Mouse (Mus musculus): ENCODE results near the gene Gm37240. TPM values are rescaled to one million over a fixed set of nuclear protein-coding genes. Genes with fewer than 3 reads are reported as not detected.

Gene Gm37240
- total and polyA plus RNA-seq, 2 experiments from 2014 or later: 0.43 to 1.9 TPM

DNA sequence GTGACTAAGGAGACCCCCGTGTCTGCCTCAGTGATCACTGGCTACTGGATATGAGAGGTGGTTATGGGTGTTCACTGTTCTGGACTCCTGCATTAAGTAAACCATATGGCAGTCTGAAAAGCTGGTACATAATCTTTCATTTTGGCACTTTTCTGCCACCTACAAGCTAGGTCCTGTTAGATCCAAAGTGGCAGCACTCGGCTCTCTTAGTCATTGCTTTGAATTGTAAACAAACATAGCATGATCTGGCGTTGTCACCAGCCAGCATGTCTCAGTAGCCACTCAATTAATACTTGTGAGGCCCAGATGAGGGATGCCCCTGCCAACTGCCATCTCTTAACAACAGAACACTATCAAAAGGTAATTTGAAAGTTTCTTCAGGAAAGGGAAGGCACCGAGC is 904.6 kb downstream of the Gm37240 start:
- no peaks in the 10 kb centered on the region for H3K27me3 ChIP-seq (ENCODE audit: insufficient read depth, low read length)
- no peaks in the 10 kb centered on the region for H3K9me3 ChIP-seq (ENCODE audit: low read length)
- no peak overlapping the region for H3K27ac ChIP-seq (ENCODE audit: low read depth, low read length)
- ATAC-seq (ENCODE audit: low FRiP score) (no peak), DNase-seq (ENCODE audit: low spot score) (no peak)
- H3K4me2 ChIP-seq (ENCODE audit: low read depth, low read length, poor library complexity, severe bottlenecking): no peak overlapping the region
- H3K4me3 ChIP-seq (ENCODE audit: low read depth, low read length): no peak overlapping the region
- H3K36me3 ChIP-seq (ENCODE audit: insufficient read depth, low read length): no peaks in the 10 kb centered on the region; the same call in 1 of the 2 replicates
- H3K9ac ChIP-seq (replicated peaks; ENCODE audit: low read length, poor library complexity, severe bottlenecking): no peak overlapping the region
- 66% methylated on average over 4 of the region's 4 CpGs for WGBS
- no peak for TF ChIP-seq CTCF (IDR thresholded peaks at IDR 0.05)
- no peaks in the 10 kb centered on the region for H3K4me1 ChIP-seq (ENCODE audit: insufficient read depth, low read length)

DNA sequence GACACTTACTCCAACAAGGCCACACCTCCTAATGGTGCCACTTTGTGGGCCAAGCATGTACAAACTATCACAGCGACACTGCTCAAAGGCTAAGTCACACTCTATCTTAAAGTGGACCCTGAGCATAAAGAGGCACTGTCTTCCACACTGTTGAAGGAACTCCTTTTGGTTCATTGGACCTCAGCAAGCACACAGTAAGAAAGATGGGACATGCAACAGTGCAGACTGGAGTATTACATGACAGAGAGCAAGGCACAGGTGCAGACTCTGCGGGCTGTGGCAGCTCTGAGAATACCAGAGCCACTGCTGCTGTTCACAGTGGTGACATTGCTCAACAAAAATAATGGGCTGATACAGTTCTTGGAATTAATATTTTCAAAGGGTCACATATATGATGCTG is 907.2 kb downstream of the Gm37240 start:
- H3K4me1 ChIP-seq (ENCODE audit: insufficient read depth, low read length): no peaks in the 10 kb centered on the region
- H3K27me3 ChIP-seq (ENCODE audit: insufficient read depth, low read length): no peaks in the 10 kb centered on the region
- H3K4me2 ChIP-seq (ENCODE audit: low read depth, low read length, poor library complexity, severe bottlenecking): no peak overlapping the region
- no peak overlapping the region for H3K9ac ChIP-seq (replicated peaks; ENCODE audit: low read length, poor library complexity, severe bottlenecking)
- no peak overlapping the region for H3K4me3 ChIP-seq (ENCODE audit: low read depth, low read length)
- TF ChIP-seq CTCF (IDR thresholded peaks at IDR 0.05): no peak
- WGBS: 98% methylated on average over 2 of the region's 2 CpGs
- H3K36me3 ChIP-seq (ENCODE audit: insufficient read depth, low read length): peaks cover 12% of the 10 kb centered on the region; the same call in 1 of the 2 replicates
- H3K9me3 ChIP-seq (ENCODE audit: low read length): no peaks in the 10 kb centered on the region
- ATAC-seq (ENCODE audit: low FRiP score): no peak
- no peak for DNase-seq (ENCODE audit: low spot score)
- no peak overlapping the region for H3K27ac ChIP-seq (ENCODE audit: low read depth, low read length)

- DNase-seq (ENCODE audit: low spot score): no peak
- Histone ChIP-seq H3K4me2 (ENCODE audit: low read depth, low read length, poor library complexity, severe bottlenecking) (no peak overlapping the region), H3K27me3 (ENCODE audit: insufficient read depth, low read length) (no peaks in the 10 kb centered on the region), H3K36me3 (ENCODE audit: insufficient read depth, low read length) (peaks cover 18% of the 10 kb centered on the region), H3K9ac (replicated peaks; ENCODE audit: low read length, poor library complexity, severe bottlenecking) (no peak overlapping the region), H3K9me3 (ENCODE audit: low read length) (no peaks in the 10 kb centered on the region), H3K27ac (ENCODE audit: low read depth, low read length) (no peak overlapping the region), H3K4me1 (ENCODE audit: insufficient read depth, low read length) (no peaks in the 10 kb centered on the region), H3K4me3 (ENCODE audit: low read depth, low read length) (no peak overlapping the region)
- no peak for TF ChIP-seq CTCF (IDR thresholded peaks at IDR 0.05)
- WGBS: 77% methylated on average over 11 of the region's 11 CpGs
- no peak for ATAC-seq (ENCODE audit: low FRiP score)
These were observed 908.6 kb downstream of the Gm37240 start for GRCm38 (mm10) chr3:84978676-84979075.

DNA sequence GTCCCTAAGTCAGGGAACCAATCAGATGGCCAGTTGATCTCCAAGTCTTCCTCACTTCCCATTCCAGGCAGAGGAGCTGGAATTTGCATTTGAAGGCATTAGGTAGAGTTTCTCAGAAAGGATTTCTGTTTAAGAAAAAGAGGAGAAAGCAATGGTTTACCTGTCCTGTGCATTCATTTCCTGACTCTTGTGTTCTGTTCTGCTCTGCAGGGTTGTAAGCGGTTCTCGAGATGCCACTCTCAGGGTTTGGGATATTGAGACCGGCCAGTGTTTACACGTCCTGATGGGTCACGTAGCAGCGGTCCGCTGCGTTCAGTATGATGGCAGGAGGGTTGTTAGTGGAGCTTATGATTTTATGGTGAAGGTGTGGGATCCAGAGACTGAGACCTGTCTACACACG is 913.1 kb downstream of the Gm37240 start:
- no peak for ATAC-seq (ENCODE audit: low FRiP score)

DNA sequence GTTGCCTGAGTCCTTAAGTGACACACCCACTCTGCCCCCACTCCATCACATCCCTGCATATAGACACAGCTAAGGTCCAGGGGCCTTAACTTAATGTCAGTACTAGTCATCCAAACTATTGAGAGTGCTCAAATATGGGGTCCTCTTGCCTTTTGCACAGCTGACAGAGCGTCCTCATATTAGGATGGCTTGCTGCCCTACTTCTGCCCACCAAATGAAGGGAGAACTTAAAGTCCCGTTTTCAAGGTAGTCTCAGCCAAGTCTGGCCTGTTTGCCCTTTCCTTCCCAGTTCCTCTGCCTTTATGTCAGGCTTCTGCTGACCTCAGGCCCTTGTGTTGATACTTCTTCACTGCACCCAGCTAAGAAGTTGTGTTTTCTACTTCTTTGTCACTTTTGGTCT is 914.4 kb downstream of the Gm37240 start:
- H3K36me3 ChIP-seq (ENCODE audit: insufficient read depth, low read length): peaks cover 36% of the 10 kb centered on the region
- H3K9me3 ChIP-seq (ENCODE audit: low read length): no peaks in the 10 kb centered on the region
- DNase-seq (ENCODE audit: low spot score) (no peak), ATAC-seq (ENCODE audit: low FRiP score) (no peak)
- no peak overlapping the region for H3K9ac ChIP-seq (replicated peaks; ENCODE audit: low read length, poor library complexity, severe bottlenecking)
- H3K4me1 ChIP-seq (ENCODE audit: insufficient read depth, low read length): no peaks in the 10 kb centered on the region
- 93% methylated on average over 2 of the region's 2 CpGs for WGBS
- TF ChIP-seq CTCF (IDR thresholded peaks at IDR 0.05): no peak
- no peak overlapping the region for H3K4me2 ChIP-seq (ENCODE audit: low read depth, low read length, poor library complexity, severe bottlenecking)
- H3K27me3 ChIP-seq (ENCODE audit: insufficient read depth, low read length): no peaks in the 10 kb centered on the region
- no peak overlapping the region for H3K4me3 ChIP-seq (ENCODE audit: low read depth, low read length)
- H3K27ac ChIP-seq (ENCODE audit: low read depth, low read length): no peak overlapping the region

More for the DNA sequence above, 913.1 kb downstream of the Gm37240 start:
- Histone ChIP-seq H3K4me2 (ENCODE audit: low read depth, low read length, poor library complexity, severe bottlenecking) (no peak overlapping the region), H3K9me3 (ENCODE audit: low read length) (no peaks in the 10 kb centered on the region), H3K9ac (replicated peaks; ENCODE audit: low read length, poor library complexity, severe bottlenecking) (no peak overlapping the region), H3K27me3 (ENCODE audit: insufficient read depth, low read length) (no peaks in the 10 kb centered on the region), H3K4me3 (ENCODE audit: low read depth, low read length) (no peak overlapping the region), H3K4me1 (ENCODE audit: insufficient read depth, low read length) (no peaks in the 10 kb centered on the region), H3K27ac (ENCODE audit: low read depth, low read length) (no peak overlapping the region), H3K36me3 (ENCODE audit: insufficient read depth, low read length) (peaks cover 32% of the 10 kb centered on the region)
- DNase-seq (ENCODE audit: low spot score): no peak
- 75% methylated on average over 9 of the region's 9 CpGs for WGBS
- no peak for TF ChIP-seq CTCF (IDR thresholded peaks at IDR 0.05)

DNA sequence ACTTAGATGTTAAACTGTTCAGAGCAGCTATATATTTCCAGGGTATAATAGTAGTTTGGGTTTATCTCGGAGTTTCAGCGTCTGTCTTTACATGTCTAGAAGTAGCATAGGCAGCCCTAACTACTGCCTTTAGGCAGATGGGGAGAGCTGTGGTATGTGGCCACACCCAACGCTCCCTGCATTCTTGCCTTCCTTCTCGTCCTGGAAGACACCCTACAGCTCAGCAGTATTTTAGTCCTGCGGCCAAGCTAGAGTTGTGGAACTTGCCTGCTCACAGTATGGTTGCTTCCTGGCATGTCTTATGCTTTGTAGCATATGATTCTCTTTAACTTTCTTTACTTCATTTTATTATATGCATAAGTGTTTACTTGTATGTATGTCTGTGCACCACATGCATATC is 915.8 kb downstream of the Gm37240 start:
- WGBS: 93% methylated on average over 5 of the region's 5 CpGs
- TF ChIP-seq CTCF (IDR thresholded peaks at IDR 0.05): no peak
- no peaks in the 10 kb centered on the region for H3K9me3 ChIP-seq (ENCODE audit: low read length)
- H3K27ac ChIP-seq (ENCODE audit: low read depth, low read length): no peak overlapping the region
- no peaks in the 10 kb centered on the region for H3K27me3 ChIP-seq (ENCODE audit: insufficient read depth, low read length)
- peaks cover 35% of the 10 kb centered on the region for H3K36me3 ChIP-seq (ENCODE audit: insufficient read depth, low read length)
- H3K4me1 ChIP-seq (ENCODE audit: insufficient read depth, low read length): no peaks in the 10 kb centered on the region
- ATAC-seq (ENCODE audit: low FRiP score) (no peak), DNase-seq (ENCODE audit: low spot score) (no peak)
- no peak overlapping the region for H3K4me3 ChIP-seq (ENCODE audit: low read depth, low read length)
- no peak overlapping the region for H3K9ac ChIP-seq (replicated peaks; ENCODE audit: low read length, poor library complexity, severe bottlenecking)
- H3K4me2 ChIP-seq (ENCODE audit: low read depth, low read length, poor library complexity, severe bottlenecking): no peak overlapping the region

Measured in midbrain, postnatal 0 days (tissue).